Mouse (Mus musculus) intestine, embryonic 15.5 days (tissue): ENCODE measurements at regions not wholly inside any gene's neighbourhood (a gene's known extent, or its start where the extent isn't known, plus 50 kb on each side); places are given as distances from the start of the nearest gene placed in this dataset.
A peak's percentile ranks its signal among the peaks of the same experiment; 100 is the strongest.

ENCODE experiments used
- ATAC-seq: fragments of 200-750 bp; cut with Nextera tagmentation; 2 replicates; pipeline ENCODE4 v1.8.0; 2017; ENCODE audit warnings: moderate TSS enrichment, moderate library complexity
- H3K27ac ChIP-seq: fragments of 300-500 bp; sonication (generic); 2 replicates; pipeline ENCODE4 v1.5.1; 2015; ENCODE audit warnings: mild to moderate bottlenecking, inconsistent platforms
- H3K27me3 ChIP-seq: fragments of 300-500 bp; sonication (generic); replicated peaks from 2 replicates; pipeline ENCODE4 v1.6.1; 2015; ENCODE audit warnings: inconsistent platforms
- H3K36me3 ChIP-seq: fragments of 300-500 bp; sonication (generic); 2 replicates; pipeline ENCODE4 v1.6.1; 2015; ENCODE audit warnings: inconsistent platforms
- H3K4me1 ChIP-seq: fragments of 300-500 bp; sonication (generic); replicated peaks from 2 replicates; pipeline ENCODE4 v1.6.1; 2015; ENCODE audit warnings: inconsistent platforms
- H3K4me2 ChIP-seq: fragments of 300-500 bp; sonication (generic); replicated peaks from 2 replicates; pipeline ENCODE4 v1.6.1; 2015; ENCODE audit warnings: mild to moderate bottlenecking, inconsistent platforms
- H3K4me3 ChIP-seq: fragments of 300-500 bp; sonication (generic); replicated peaks from 2 replicates; pipeline ENCODE4 v1.5.1; 2015; ENCODE audit warnings: inconsistent platforms
- H3K9ac ChIP-seq: fragments of 300-500 bp; sonication (generic); 2 replicates; pipeline ENCODE4 v1.6.1; 2015; ENCODE audit warnings: inconsistent platforms
- H3K9me3 ChIP-seq: fragments of 300-500 bp; sonication (generic); 2 replicates; pipeline ENCODE4 v1.6.1; 2016; ENCODE audit warnings: inconsistent platforms
- WGBS: fragments of 180-500 bp; shearing (Covaris S2); methylation state at CpG from one replicate; pipeline ENCODE4 v1.1.7; 2015; 5-methylcytosine and 5-hydroxymethylcytosine counted together

DNA sequence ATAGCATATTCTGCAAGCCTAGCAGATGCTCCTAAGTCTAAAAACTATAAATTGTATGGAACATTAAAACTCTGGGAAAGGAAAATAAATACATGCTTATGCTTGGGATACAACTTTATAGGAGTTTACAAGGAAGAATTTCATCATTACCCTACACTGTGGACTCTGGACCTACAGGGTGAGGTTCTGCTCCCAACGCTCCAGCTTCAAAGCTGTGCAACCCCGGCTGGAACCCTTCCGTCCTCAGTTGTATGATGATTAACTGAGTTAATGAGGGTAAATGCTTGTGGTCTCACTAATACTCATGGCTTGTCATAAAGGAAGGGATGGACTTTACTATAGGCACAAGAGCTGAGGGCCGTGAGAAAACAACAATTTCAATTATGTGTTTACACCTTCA is 76.6 kb upstream of the Cited2 start:
- H3K4me3 ChIP-seq = no peak overlapping the region
- H3K27ac ChIP-seq = peak overlapping the region; percentile 36; the same call in 1 of the 2 replicates
- no peaks in the 10 kb centered on the region for H3K9me3 ChIP-seq
- no peak overlapping the region for H3K4me2 ChIP-seq
- 63% methylated on average over 4 of the region's 4 CpGs for WGBS
- no peaks in the 10 kb centered on the region for H3K4me1 ChIP-seq
- no peak overlapping the region for H3K9ac ChIP-seq
- H3K36me3 ChIP-seq = no peaks in the 10 kb centered on the region
- no peaks in the 10 kb centered on the region for H3K27me3 ChIP-seq
- peak; percentile 92 for ATAC-seq

DNA sequence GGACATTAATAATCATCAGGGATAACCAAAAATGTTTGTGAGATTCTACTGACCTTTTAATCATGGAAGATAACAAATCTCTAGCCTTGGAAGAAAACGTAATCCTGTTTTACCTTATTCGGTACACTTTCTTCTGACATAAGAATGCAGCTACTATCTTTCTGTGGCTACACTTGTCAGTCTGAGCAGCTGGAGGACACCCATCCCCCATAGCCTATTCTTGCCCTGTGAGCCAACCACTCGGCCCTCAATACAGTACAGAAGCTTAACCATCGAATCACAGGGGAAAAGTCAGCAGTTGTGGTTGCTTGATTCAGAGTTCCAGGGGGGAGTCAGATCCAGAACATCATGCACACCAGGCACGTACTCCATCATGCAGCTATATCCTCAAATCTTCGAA is 74.9 kb upstream of the Cited2 start:
- Histone ChIP-seq H3K9ac (no peak overlapping the region), H3K27me3 (no peaks in the 10 kb centered on the region), H3K9me3 (no peaks in the 10 kb centered on the region), H3K4me3 (no peak overlapping the region), H3K36me3 (no peaks in the 10 kb centered on the region), H3K4me2 (no peak overlapping the region), H3K27ac (no peak overlapping the region), H3K4me1 (no peaks in the 10 kb centered on the region)
- no peak for ATAC-seq
- 67% methylated on average over 6 of the region's 6 CpGs for WGBS

DNA sequence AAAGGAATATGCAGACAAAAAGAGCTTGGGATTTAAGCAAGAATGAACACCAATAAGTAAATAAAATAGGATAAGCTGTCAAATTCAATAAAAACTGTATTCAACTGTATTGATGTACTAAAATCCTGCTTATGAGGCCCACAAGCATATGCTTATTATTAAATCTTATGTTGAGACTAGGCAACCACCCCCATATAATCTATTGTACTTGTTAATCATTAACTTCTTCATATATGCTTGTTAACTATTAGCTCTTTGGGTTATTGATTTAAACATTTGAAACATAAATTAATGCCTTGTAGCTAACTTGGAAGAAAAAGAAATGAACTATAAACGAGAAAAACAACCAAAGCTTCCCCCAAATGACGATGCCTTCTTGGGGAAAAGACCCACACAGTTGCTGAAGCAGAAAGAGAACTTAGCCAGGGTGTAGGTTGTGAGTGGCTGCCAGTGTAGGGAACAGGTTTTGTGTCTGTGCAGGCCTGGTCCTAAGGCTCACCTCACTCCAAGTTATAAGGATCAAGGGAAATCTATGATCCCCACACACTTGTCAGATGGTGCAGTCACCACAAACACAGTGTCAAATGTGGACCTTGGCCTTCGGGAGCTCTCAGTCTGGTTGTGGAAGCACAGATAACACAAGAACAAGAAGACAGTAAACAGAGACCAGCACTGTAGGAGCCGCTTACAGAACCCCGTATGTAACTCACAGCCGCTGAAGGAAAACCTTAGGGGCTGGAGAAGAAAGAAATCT is 71.8 kb upstream of the Cited2 start:
- H3K4me1 ChIP-seq = peaks cover 4% of the 10 kb centered on the region; the same call in 1 of the 2 replicates
- no peaks in the 10 kb centered on the region for H3K36me3 ChIP-seq
- H3K4me2 ChIP-seq = peak overlapping the region; percentile 18; the same call in 1 of the 2 replicates
- H3K9me3 ChIP-seq = no peaks in the 10 kb centered on the region
- ATAC-seq = peak; percentile 86
- H3K27me3 ChIP-seq = no peaks in the 10 kb centered on the region
- H3K9ac ChIP-seq = no peak overlapping the region
- peak overlapping the region; percentile 79 for H3K27ac ChIP-seq
- 49% methylated on average over 6 of the region's 6 CpGs for WGBS
- H3K4me3 ChIP-seq = no peak overlapping the region

DNA sequence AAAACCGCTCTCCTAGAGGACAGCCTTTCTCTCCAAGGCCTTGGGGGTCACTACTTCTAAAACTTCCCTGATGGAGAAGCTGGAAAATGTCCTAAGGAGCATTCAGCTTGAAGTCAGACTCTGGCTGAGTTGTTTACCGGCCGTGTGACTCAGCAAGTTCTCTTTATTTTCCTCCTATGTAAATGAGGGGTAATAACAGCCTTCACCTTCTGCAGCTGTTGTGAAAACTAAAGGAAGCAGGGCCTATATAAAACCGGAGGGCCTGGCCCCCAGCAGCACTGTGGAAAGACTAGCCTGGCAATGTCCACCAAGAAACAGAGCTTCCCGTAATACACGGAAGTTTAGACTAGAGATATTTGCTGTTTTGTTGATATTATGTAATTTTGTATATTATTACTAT is 69.7 kb upstream of the Cited2 start:
- H3K4me2 ChIP-seq = no peak overlapping the region
- H3K9me3 ChIP-seq = no peaks in the 10 kb centered on the region
- no peak overlapping the region for H3K9ac ChIP-seq
- 44% methylated on average over 6 of the region's 6 CpGs for WGBS
- H3K4me3 ChIP-seq = no peak overlapping the region
- H3K27me3 ChIP-seq = no peaks in the 10 kb centered on the region
- H3K4me1 ChIP-seq = peaks cover 5% of the 10 kb centered on the region; the same call in 1 of the 2 replicates
- no peaks in the 10 kb centered on the region for H3K36me3 ChIP-seq
- peak overlapping the region; percentile 29; the same call in 1 of the 2 replicates for H3K27ac ChIP-seq
- ATAC-seq = no peak

DNA sequence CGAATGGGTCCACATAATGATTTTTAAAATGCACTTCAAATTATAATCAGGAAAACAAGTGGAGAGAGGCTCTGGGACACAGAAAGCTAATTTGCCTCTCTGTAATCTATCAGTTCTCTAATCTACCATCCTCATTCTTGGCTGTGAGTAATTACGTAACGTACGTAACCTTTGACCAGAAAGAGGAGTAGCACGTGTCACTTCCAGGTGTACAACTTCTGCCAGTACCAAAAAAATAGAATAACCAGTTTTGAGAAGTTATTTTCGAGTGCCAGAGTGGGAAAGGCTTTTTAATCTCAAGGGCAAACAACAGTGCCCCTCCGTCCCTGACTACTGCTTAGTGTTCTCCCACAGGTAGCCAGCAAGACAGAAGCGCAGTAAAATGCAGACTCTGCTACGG is 69.2 kb upstream of the Cited2 start:
- no peak overlapping the region for H3K4me3 ChIP-seq
- no peaks in the 10 kb centered on the region for H3K9me3 ChIP-seq
- H3K27me3 ChIP-seq = no peaks in the 10 kb centered on the region
- peak; percentile 37; the same call in 1 of the 2 replicates for ATAC-seq
- H3K9ac ChIP-seq = no peak overlapping the region
- WGBS = 59% methylated on average over 9 of the region's 9 CpGs
- no peak overlapping the region for H3K27ac ChIP-seq
- H3K4me2 ChIP-seq = no peak overlapping the region
- H3K36me3 ChIP-seq = no peaks in the 10 kb centered on the region
- H3K4me1 ChIP-seq = peaks cover 5% of the 10 kb centered on the region; the same call in 1 of the 2 replicates

DNA sequence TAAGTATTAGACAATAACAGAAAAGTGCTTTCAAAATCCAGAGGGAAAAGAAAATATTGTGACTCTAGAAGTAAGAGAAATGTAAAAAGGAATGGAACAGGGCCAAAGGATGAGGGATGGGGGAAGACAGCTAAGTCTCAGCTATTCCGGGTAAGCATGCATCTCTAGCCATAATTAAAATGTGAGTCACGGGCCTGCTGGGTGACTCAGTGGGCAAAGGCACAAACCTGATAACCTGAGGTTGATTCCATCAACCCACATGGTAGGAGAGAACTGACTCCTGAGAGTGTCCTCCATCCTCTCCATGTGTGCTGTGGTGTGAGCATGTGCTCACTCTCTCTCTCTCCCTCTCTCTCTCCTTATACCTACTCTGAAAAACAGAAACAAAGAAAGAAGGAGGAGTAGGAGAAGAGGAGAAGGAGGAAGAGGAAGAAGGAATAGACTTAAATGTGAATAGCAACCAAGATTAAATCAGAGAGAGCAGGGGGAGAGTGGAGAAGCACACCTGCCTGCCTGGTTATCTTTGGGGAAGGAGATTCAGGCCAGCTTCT is 68.6 kb upstream of the Cited2 start:
- H3K9me3 ChIP-seq = no peaks in the 10 kb centered on the region
- 47% methylated on average over 2 of the region's 2 CpGs for WGBS
- no peak overlapping the region for H3K4me3 ChIP-seq
- H3K27me3 ChIP-seq = no peaks in the 10 kb centered on the region
- no peak overlapping the region for H3K4me2 ChIP-seq
- H3K4me1 ChIP-seq = peaks cover 5% of the 10 kb centered on the region; the same call in 1 of the 2 replicates
- no peaks in the 10 kb centered on the region for H3K36me3 ChIP-seq
- 0 out of 2 replicates have a peak, but pooled peaks have one; percentile 21 for ATAC-seq
- no peak overlapping the region for H3K9ac ChIP-seq
- H3K27ac ChIP-seq = no peak overlapping the region

DNA sequence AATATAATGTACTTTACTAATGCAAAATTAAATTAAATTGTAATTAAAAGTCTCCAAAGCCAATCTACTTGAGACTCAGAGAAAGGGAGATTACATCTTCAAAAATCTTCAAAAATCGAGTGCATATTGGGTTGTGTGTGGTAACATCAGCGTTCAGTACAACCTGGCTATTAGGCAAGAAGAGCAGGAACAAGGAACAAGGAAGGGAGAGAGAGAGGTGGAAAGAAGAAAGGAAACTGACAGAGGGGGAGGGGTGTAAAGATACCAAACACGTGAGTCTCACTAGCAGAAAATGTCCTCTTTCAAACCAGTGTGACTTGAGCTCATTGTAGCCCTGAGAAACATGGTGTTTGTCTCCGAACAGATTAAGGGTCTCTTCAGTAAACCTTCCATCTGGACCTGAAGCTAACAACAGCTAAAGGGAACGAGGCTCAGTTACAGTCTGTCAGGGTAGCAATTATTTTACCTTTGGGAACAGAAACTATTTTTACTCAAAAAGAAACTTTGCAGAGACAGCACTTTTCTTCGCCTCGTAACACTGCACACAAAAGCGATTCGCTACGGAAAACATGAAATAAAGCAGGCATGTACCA is 67.5 kb upstream of the Cited2 start:
- Histone ChIP-seq H3K27me3 (no peaks in the 10 kb centered on the region), H3K4me2 (no peak overlapping the region), H3K9ac (no peak overlapping the region), H3K27ac (no peak overlapping the region), H3K4me3 (no peak overlapping the region), H3K9me3 (no peaks in the 10 kb centered on the region), H3K36me3 (no peaks in the 10 kb centered on the region), H3K4me1 (peaks cover 5% of the 10 kb centered on the region; the same call in 1 of the 2 replicates)
- ATAC-seq = no peak
- WGBS = 62% methylated on average over 10 of the region's 10 CpGs

DNA sequence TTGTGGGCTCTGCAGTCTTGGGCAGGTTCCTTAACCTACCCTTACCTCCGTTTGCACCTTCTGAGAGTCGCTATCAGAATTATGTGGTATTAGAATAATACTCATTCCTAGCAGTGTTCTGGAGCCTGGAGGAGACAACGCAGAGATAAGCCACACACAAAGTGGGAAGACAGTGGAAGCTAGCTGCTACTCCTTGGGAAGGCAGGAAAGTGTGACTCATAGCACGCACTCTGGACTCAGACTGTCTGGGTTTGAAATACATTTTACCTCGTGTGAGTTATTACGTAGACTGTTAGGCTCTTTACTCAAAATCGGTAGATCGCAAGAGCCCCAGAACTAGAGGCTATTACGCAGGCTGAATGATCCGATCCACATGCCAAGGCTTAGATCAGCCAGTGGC is 66.7 kb upstream of the Cited2 start:
- no peak overlapping the region for H3K4me3 ChIP-seq
- 65% methylated on average over 10 of the region's 10 CpGs for WGBS
- H3K27me3 ChIP-seq = no peaks in the 10 kb centered on the region
- no peak for ATAC-seq
- H3K4me1 ChIP-seq = peaks cover 5% of the 10 kb centered on the region; the same call in 1 of the 2 replicates
- H3K4me2 ChIP-seq = no peak overlapping the region
- H3K9ac ChIP-seq = no peak overlapping the region
- no peaks in the 10 kb centered on the region for H3K9me3 ChIP-seq
- no peak overlapping the region for H3K27ac ChIP-seq
- H3K36me3 ChIP-seq = no peaks in the 10 kb centered on the region

DNA sequence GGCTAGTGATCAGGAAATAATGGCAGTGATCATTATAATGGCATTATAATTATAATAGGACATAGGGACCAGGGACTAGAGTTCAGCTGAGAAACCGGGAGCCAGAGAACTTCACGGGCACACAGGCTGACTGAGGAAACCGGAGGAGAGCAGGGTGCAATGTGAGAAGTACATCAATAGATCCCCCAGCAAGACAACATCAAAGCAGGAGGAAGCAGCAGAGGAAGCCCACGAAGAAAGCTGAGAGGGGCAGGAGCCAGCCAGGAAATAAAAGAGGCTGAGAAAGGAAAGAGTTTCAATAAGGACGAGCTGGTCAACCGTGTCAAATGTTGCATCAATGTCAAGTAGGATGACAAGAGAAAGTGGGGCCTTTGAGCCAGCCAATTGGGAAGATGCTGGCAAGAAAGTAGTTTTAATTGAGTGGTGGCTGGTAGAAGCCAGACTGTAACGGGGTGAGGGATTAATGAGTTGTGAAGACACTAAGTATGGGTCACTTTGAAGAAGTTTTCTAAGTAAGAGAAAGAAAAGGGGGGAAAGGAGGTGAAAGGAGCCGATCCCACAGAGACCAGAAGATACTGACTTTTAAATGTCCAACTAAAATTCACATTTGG is 66.0 kb upstream of the Cited2 start:
- H3K4me2 ChIP-seq = no peak overlapping the region
- H3K9me3 ChIP-seq = no peaks in the 10 kb centered on the region
- H3K36me3 ChIP-seq = no peaks in the 10 kb centered on the region
- H3K27me3 ChIP-seq = no peaks in the 10 kb centered on the region
- no peak overlapping the region for H3K4me3 ChIP-seq
- H3K9ac ChIP-seq = no peak overlapping the region
- H3K4me1 ChIP-seq = peaks cover 5% of the 10 kb centered on the region; the same call in 1 of the 2 replicates
- 51% methylated on average over 8 of the region's 8 CpGs for WGBS
- no peak for ATAC-seq
- H3K27ac ChIP-seq = no peak overlapping the region

DNA sequence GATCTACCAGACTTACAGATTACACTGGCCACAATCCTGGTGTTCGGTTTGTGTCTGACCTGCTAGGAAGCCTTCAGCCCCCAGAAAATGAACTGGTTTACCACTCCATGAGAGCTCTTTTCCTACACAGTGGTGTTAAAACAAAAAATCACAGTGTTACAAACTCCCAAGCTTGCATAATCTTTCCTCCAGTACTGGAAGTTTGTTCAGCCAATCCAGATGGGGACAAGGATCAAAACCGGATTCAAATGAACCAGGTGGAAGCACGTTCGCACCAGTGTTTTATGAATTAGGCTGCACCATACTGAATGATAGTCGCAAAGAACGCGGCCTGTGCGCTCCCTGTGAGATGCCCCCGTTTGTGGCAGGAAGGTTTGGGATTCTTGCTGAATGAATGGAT is 63.4 kb upstream of the Cited2 start:
- Histone ChIP-seq H3K9me3 (no peaks in the 10 kb centered on the region), H3K27ac (no peak overlapping the region), H3K4me1 (peaks cover 5% of the 10 kb centered on the region; the same call in 1 of the 2 replicates), H3K4me3 (no peak overlapping the region), H3K9ac (no peak overlapping the region), H3K36me3 (no peaks in the 10 kb centered on the region), H3K4me2 (no peak overlapping the region), H3K27me3 (no peaks in the 10 kb centered on the region)
- 92% methylated on average over 9 of the region's 9 CpGs for WGBS
- no peak for ATAC-seq

DNA sequence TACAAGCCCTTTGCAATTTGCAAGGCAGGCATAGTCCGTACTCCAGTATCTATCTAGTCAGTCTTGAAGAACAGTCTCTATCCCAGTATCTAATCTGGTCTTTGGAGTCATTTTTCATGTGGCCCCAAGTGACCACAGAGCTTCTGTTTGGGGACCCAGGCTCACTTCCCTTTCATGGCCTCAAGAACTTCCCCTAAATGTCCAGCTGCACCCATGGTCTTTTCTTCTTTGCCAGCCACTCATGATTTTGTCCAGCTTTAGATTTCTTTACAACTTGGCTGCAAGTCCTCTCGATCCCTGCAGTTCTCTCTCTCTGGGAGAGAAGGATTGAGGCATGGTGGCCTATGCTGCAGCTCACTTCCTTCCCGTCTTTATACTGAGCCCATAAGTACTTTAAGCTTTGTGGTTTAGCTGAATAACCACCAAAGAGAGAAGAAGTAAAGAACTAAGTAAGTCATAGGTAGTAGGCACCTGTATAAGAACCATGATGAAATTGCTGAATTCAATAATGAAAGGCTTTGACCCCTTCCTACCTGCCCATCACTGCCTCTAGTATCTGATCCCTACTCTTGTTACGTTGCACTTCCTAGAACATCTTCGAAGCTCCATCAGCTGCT is 62.1 kb upstream of the Cited2 start:
- no peaks in the 10 kb centered on the region for H3K27me3 ChIP-seq
- no peaks in the 10 kb centered on the region for H3K36me3 ChIP-seq
- ATAC-seq = no peak
- no peaks in the 10 kb centered on the region for H3K9me3 ChIP-seq
- peaks cover 3% of the 10 kb centered on the region; the same call in 1 of the 2 replicates for H3K4me1 ChIP-seq
- H3K9ac ChIP-seq = no peak overlapping the region
- 94% methylated on average over 5 of the region's 5 CpGs for WGBS
- H3K27ac ChIP-seq = no peak overlapping the region
- no peak overlapping the region for H3K4me3 ChIP-seq
- H3K4me2 ChIP-seq = no peak overlapping the region

DNA sequence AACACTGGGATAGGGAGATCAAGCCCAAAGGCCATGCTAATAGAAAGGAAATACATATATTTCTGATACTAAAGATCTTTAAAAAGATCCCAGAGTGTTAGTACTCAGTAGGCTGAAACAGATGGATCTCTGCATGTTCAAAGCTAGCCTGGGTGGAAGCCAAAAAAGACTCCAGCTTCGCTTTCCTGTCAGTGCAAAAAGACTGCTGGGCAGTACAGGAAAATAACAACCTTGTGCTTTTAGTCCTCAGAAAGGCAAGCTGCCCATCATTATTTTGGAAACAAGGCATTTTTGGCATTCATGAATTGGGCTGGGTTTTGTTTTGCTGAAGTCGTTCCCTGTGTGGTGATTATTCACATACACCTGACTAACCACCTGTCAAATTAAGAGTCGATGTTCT is 56.9 kb upstream of the Cited2 start:
- 81% methylated on average over 3 of the region's 3 CpGs for WGBS
- no peaks in the 10 kb centered on the region for H3K9me3 ChIP-seq

More for the DNA sequence above, 56.9 kb upstream of the Cited2 start:
- no peak overlapping the region for H3K9ac ChIP-seq
- no peak for ATAC-seq
- H3K4me2 ChIP-seq = no peak overlapping the region
- H3K36me3 ChIP-seq = no peaks in the 10 kb centered on the region
- H3K27ac ChIP-seq = no peak overlapping the region
- H3K4me1 ChIP-seq = no peaks in the 10 kb centered on the region
- no peak overlapping the region for H3K4me3 ChIP-seq
- no peaks in the 10 kb centered on the region for H3K27me3 ChIP-seq
